Mouse (Mus musculus) left cerebral cortex, adult 2 months (tissue): Measurements from ENCODE around the gene Socs1. TPM values are rescaled to one million over a fixed set of nuclear protein-coding genes. Genes with fewer than 3 reads are reported as not detected.

Experiments used
- DNase-seq, 2 experiments: peaks; one replicate each; pipeline ENCODE4 v3.0.0; 2021 to 2022; ENCODE audit warnings: low spot score in 2 of 2, mixed read lengths in 1 of 2; ENCODE audit errors: extremely low spot score in 1 of 2
- H3K27ac ChIP-seq: fragments of 200-600 bp; 2 replicates; pipeline ENCODE4 v1.8.1; 2022
- H3K4me3 ChIP-seq: fragments of 200-600 bp; 2 replicates; pipeline ENCODE4 v1.8.1; 2022
- CTCF ChIP-seq: fragments of 200-600 bp; IDR thresholded peaks from 2 replicates; pipeline ENCODE4 v1.8.1; 2022; ENCODE audit warnings: antibody characterized with exemption, mild to moderate bottlenecking, moderate library complexity
- intact Hi-C: fragments of 180-260 bp; cut with DNase I; formaldehyde crosslinking; loops from one replicate; pipeline ENCODE4 v1.15.1; 2025
- total RNA-seq, 2 experiments: library from RNA; stranded (reverse); gene quantifications; 2 replicates each; pipeline ENCODE4 v1.2.3; 2021

Gene Socs1
- total RNA-seq, 2 experiments from 2014 or later: 0.82 to 1.2 TPM

DNA sequence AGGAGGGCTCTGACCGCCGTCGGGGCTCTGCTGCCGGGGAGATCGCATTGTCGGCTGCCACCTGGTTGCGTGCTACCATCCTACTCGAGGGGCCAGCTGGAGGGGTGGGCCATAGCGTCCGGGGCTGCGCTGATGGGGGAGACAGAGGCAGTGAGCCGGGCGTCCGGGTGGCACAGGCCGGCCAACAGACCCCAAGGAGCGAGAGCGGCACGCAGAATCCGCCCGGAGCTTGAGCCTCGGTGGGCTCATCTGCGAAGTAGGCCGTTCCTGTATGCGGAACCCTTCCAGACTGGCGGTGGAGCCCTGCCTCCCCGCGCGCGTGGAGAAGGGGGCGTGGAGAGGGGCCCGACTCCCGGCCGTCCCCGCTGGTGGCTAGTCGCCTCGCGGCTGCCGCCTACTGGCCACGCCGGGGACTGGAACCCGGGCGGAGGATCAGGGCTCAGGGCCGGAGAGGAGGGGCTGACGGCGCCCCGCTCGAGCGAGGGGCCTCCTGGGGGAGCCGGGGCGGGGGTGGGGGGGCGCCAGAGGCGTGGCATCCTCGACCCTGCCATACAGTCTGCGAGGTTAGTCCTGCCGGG, 454 bp downstream of the Socs1 start:
- intact Hi-C loops: loop anchor here (2.0 to 5.0 kb wide), 3 partner anchors 62 to 144 kb away; no protein-coding TSS in a partner anchor
- peak; percentile 85 to 90 for DNase-seq
- TF ChIP-seq CTCF: peak; percentile 87
- peak overlapping the region; percentile 97 for H3K27ac ChIP-seq
- peak overlapping the region; percentile 77 for H3K4me3 ChIP-seq

DNA sequence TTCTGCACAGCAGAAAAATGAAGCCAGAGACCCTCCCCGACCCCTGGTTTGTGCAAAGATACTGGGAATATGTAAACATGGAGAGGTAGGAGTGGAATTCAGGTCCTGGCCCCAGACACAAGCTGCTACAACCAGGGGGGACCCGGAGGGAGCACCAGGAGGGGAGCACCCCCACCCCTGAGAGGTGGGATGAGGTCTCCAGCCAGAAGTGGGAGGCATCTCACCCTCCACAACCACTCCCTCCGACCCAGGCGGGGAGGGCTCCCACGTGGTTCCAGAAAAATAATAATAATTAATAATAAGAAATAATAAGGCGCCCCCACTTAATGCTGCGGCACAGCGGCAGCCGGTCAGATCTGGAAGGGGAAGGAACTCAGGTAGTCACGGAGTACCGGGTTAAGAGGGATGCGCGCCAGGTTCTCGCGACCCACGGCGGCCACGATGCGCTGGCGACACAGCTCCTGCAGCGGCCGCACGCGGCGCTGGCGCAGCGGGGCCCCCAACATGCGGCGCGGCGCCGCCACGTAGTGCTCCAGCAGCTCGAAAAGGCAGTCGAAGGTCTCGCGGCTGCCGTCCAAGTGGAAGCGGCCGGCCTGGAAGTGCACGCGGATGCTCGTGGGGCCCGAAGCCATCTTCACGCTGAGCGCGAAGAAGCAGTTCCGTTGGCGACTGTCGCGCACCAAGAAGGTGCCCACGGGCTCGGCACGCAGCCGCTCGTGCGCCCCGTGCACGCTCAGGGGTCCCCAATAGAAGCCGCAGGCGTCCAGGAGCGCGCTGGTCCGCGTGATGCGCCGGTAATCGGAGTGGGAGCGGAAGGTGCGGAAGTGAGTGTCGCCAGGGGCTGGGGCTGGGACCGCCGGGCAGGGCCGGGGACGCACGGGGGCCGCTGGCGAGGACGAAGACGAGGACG, 1.2 kb downstream of the Socs1 start:
- DNase-seq: peak; percentile 36 to 37
- H3K4me3 ChIP-seq: peak overlapping the region; percentile 77
- intact Hi-C loops: loop anchor here (2.0 kb wide), 2 partner anchors 63 to 143 kb away; no protein-coding TSS in a partner anchor
- H3K27ac ChIP-seq: peak overlapping the region; percentile 97
- TF ChIP-seq CTCF: peak; percentile 19

DNA sequence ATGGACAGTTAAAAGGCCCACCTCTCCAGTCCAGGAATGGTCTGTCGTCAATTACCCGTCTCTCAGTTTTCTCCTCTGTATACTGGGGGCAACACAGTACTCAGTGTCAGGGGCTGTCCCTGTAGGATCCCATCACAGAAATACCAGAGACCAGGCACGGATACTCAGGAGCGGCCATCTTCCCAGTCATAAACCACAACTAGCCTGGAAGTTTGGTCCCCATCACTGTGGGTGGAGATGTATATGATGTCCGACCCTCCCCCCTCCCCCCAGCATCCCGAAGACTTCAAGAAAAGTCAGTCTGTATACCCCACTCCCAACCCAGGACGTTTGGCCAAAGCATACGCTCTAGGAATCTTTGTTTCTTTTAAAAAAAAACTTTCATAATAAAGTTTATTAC, 1.9 kb downstream of the Socs1 start:
- no peak for DNase-seq
- Histone ChIP-seq H3K27ac (no peak overlapping the region), H3K4me3 (no peak overlapping the region)
- intact Hi-C loops: no loop called here
- no peak for TF ChIP-seq CTCF

DNA sequence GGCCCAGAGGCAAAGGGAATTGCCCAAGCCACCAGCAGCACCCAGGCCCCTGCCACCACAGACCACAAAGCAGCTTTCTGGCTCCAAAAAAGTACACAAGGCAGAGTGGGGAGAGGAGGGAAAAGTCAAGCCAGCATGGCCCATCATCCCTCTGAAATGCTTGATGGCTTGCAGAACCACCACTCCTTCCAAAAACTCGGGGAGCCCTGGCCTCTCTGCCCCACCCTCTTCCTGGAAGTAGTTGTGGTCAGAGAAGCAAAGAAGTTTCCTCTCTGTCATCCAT, 2.2 kb downstream of the Socs1 start:
- H3K27ac ChIP-seq: no peak overlapping the region
- intact Hi-C loops: no loop called here
- TF ChIP-seq CTCF: no peak
- H3K4me3 ChIP-seq: no peak overlapping the region
- no peak for DNase-seq

DNA sequence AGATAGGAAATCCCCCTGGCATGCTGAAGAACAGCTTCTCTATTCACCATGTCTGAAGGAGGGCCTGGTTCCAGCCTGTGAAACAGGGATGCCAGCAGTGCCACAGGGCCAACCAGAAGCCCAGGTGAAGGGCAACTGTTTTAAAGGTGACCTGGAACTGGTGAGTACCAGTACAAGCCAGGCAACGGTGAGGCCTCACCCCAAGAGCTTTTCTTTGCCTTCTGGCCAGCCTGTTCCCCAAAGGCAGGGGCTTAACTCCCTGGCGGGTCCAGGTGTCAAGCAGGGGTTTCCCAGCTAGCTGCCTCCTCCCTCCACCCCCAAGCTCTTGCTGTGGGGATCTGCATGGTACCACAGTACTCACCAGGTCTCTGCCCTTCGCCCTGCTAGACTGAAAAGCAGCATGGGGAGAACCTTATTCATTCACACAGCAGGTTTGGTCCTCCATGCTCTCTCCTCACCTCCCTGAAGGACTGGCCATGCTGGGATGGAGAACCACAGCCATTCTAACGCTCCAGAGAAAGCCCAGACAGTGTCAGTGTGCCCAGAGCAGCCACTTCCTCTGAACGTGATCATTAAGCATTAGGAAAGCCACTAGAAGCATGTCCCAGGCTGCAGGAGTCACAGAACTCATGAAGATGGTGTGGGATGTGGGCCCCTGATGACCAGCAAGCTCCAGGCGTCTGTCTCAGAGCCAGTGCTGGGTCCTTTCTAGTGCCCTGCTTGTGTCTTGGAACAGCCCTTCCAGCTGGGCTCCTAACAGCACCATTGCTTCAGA, 2.8 kb downstream of the Socs1 start:
- TF ChIP-seq CTCF: no peak
- no peak for DNase-seq
- Histone ChIP-seq H3K4me3 (no peak overlapping the region), H3K27ac (no peak overlapping the region)
- intact Hi-C loops: no loop called here

DNA sequence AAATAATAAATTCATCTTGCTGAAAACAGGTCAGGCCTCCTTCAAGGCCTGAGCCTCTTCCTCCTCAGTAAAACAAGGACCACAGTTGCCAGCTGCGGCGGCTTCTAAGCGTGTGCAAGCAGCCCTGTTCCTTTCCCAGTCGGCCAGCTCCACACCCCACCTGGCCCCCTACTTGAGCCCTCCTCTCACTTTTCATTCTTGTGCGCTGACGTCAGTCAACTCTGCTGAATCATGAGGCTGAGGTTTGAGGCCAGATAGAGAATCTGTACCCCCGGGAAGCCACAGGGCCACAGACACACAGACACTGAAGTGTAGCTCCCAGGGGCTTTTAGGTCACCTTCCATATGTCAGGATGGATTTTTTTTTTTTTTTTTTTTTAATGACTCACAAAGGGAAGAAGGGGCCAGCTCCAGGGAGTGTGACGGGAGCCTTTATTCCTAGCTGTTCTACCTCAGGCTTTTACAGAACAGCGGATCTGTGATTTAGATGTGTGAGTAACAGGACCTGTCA, 3.4 kb downstream of the Socs1 start:
- no peak for DNase-seq
- no peak overlapping the region for H3K4me3 ChIP-seq
- H3K27ac ChIP-seq: no peak overlapping the region
- TF ChIP-seq CTCF: no peak
- intact Hi-C loops: no loop called here

DNA sequence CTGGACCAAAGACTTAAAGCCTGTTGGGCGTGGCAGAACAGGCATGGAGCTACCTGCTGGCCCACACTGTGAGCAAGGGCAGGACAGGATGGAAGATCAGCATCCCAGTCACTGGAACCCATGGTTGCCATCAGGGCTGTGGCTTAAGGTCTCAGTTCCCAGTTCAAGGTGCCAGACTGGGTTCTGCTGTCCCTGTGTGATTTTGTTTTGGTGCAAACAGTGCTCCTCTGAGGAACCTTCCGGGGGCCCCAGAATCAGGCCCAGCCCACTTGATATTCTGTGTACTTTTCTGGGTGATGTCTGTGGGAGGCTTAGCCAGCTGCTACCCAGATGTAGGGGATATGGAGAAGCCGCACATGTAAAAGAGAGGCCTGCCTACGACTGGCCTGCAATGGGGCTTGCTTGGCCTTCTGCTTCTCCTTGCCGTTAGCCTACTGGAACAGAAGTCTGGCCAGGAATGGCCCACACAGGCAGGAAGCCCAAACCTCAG, 4.7 kb downstream of the Socs1 start:
- Histone ChIP-seq H3K4me3 (no peak overlapping the region), H3K27ac (no peak overlapping the region)
- intact Hi-C loops: no loop called here
- TF ChIP-seq CTCF: no peak
- DNase-seq: no peak

DNA sequence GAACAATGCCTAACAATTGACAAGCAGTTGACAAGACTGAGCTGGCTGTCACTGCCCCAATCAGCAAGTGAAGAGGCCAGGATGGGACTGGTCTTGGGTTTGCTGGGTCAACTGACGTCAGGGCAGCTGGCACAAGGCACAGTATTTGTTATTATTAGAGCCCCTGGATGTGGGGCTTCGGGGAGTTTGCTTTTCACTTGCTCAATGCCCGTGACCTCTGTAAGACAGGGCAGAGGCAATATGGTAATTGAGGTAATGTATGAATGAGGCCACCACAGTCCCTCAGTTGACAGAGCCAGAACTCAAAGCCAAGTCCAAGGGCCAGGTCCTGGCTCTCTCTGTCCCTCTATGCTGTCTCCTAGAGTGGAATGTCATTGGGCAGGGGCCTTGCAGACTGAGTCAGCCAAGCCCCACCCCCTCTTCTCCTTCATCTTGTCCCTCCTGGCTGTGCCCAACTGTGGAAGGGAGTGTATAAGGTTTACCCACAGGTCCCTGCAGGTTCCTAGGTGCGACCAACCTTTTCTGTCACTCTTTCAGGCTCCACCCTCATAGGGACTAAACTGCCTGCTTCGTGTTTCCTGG, 7.7 kb downstream of the Socs1 start:
- intact Hi-C loops: no loop called here
- H3K4me3 ChIP-seq: no peak overlapping the region
- H3K27ac ChIP-seq: no peak overlapping the region
- no peak for DNase-seq
- no peak for TF ChIP-seq CTCF

DNA sequence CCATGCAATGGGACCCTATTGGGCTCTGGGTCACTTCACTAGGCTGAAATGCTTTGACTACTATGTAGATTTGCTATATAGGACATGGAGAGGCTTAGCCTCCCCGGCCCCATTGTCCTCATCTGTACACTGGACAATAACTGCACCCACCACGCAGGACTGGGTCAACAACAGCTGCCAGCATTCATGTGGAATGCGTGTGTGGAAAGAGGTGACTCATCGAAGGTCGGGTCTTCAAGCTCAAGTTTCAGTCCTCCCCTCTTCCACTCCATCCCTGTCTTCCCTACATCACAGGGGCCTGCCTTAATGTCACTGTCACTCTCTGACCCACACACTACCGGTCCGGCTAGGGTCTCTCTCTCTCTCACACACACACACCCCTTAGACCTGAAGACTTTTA, 9.0 kb downstream of the Socs1 start:
- no peak overlapping the region for H3K27ac ChIP-seq
- no peak for TF ChIP-seq CTCF
- DNase-seq: no peak
- H3K4me3 ChIP-seq: no peak overlapping the region
- intact Hi-C loops: no loop called here

DNA sequence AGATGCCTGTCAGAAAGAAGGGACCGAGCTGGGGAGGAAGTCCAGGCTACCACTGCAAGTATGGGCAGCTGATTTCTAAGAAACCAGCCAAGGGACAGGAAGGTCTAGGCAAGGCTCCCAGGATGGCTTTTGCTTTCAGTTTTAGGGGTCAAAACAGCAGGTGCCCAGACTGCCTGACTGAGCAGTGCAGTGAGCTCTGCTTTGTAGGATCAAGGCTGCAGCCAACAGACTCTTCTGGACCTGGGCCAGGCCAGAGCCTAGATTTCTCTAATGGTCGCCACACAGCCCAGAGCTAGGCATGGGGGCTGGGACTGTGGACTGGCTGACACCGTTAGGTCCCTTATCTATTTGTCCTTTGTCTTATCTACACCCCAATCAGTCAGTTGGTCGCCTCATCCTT, 10.6 kb downstream of the Socs1 start:
- intact Hi-C loops: no loop called here
- Histone ChIP-seq H3K4me3 (no peak overlapping the region), H3K27ac (no peak overlapping the region)
- TF ChIP-seq CTCF: no peak
- no peak for DNase-seq

DNA sequence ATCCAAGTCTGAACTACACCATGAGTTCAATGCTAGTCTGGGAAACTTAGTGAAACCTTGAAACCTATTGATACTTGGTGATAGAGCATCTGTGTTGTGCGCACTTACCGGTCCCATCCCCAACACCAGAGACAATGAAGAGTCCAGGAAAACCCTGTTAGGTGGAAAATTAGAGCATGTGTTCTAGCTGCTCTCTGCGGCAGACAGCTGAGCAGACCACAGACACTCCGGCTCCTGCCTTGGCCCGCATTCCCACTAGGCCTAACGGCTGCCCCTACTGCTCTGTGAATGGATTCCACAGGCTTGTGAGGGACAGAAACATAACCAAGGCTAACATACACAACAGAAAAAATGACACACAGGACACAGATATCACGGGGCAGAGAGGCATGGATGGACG, 11.8 kb downstream of the Socs1 start:
- no peak for TF ChIP-seq CTCF
- intact Hi-C loops: no loop called here
- no peak for DNase-seq
- no peak overlapping the region for H3K4me3 ChIP-seq
- no peak overlapping the region for H3K27ac ChIP-seq
